ENCODE assay signal across 9 mouse cellular contexts in genomic region chr4:98004986-98005385, GRCm38 (mm10).
DNase-seq lines count a peak whose midpoint lies in the region; ATAC-seq and TF ChIP-seq lines count a peak whose summit lies in the region.
"Had no signal": no experiment of that assay in that cellular context is flagged by ENCODE, and none has a peak within 500 bp of the region (broad histone marks: within the 10 kb centered on the region; RNA-seq: fewer than 3 reads in every experiment).

No protein-coding gene starts in this region.

- H3K4me1 ChIP-seq in hindbrain, embryonic 10.5 days (replicated peaks): peaks cover 30% of the 10 kb centered on the region
- peaks cover 35% of the 10 kb centered on the region for H3K4me1 ChIP-seq in hindbrain, embryonic 16.5 days (ENCODE audit: control insufficient read depth, insufficient read depth, low read depth, low read length)
- H3K4me1 ChIP-seq in embryonic facial prominence, embryonic 14.5 days (ENCODE audit: control insufficient read depth, insufficient read depth, low read length): peaks cover 21% of the 10 kb centered on the region
- peaks cover 42% of the 10 kb centered on the region for H3K4me1 ChIP-seq in forebrain, embryonic 16.5 days (replicated peaks; ENCODE audit: control insufficient read depth, insufficient read depth, low read length)
- peaks cover 22% of the 10 kb centered on the region for H3K4me1 ChIP-seq in liver, postnatal 0 days (ENCODE audit: insufficient read depth)

- no peak overlapping the region for H3K9ac ChIP-seq in hindbrain, embryonic 16.5 days (ENCODE audit: low read depth, low read length)
- H3K9ac ChIP-seq in embryonic facial prominence, embryonic 14.5 days (ENCODE audit: low read depth, low read length): no peak overlapping the region
- H3K9ac ChIP-seq in forebrain, embryonic 16.5 days (replicated peaks; ENCODE audit: low read depth, low read length): no peak overlapping the region
- H3K9ac ChIP-seq in liver, postnatal 0 days (replicated peaks): 0 out of 2 replicates have a peak overlapping the region, but pooled peaks have one; percentile 17

- 0 out of 2 replicates have a peak, but pooled peaks cover 2% of the 10 kb centered on the region for H3K27me3 ChIP-seq in hindbrain, embryonic 10.5 days (ENCODE audit: insufficient read depth, poor library complexity, severe bottlenecking)
- H3K27me3 ChIP-seq in hindbrain, embryonic 16.5 days (replicated peaks; ENCODE audit: control insufficient read depth, insufficient read depth, low read length): no peaks in the 10 kb centered on the region
- H3K27me3 ChIP-seq in embryonic facial prominence, embryonic 14.5 days (replicated peaks; ENCODE audit: control insufficient read depth, insufficient read depth, low read length): no peaks in the 10 kb centered on the region
- H3K27me3 ChIP-seq in forebrain, embryonic 16.5 days (replicated peaks; ENCODE audit: control insufficient read depth, insufficient read depth, low read length): no peaks in the 10 kb centered on the region
- H3K27me3 ChIP-seq in liver, postnatal 0 days (ENCODE audit: insufficient read depth, low read length): no peaks in the 10 kb centered on the region

- no peak overlapping the region for H3K4me3 ChIP-seq in hindbrain, embryonic 10.5 days
- H3K4me3 ChIP-seq in hindbrain, embryonic 16.5 days (ENCODE audit: low read length): no peak overlapping the region
- H3K4me3 ChIP-seq in embryonic facial prominence, embryonic 14.5 days (ENCODE audit: low read depth, low read length): no peak overlapping the region
- H3K4me3 ChIP-seq in forebrain, embryonic 16.5 days (replicated peaks; ENCODE audit: low read length): no peak overlapping the region
- H3K4me3 ChIP-seq in liver, postnatal 0 days (ENCODE audit: low read depth, low read length): no peak overlapping the region

- no peak for ATAC-seq in hindbrain, embryonic 16.5 days
- ATAC-seq in embryonic facial prominence, embryonic 14.5 days (ENCODE audit: low read depth): no peak
- no peak for ATAC-seq in forebrain, embryonic 16.5 days
- peak; percentile 66 for ATAC-seq in liver, postnatal 0 days

- WGBS in hindbrain, embryonic 10.5 days: 73% methylated on average over 6 of the region's 6 CpGs
- WGBS in hindbrain, embryonic 16.5 days: 58% methylated on average over 6 of the region's 6 CpGs
- 94% methylated on average over 6 of the region's 6 CpGs for WGBS in embryonic facial prominence, embryonic 14.5 days
- 49% methylated on average over 6 of the region's 6 CpGs for WGBS in forebrain, embryonic 16.5 days
- WGBS in liver, postnatal 0 days (ENCODE audit: insufficient replicate concordance): 66% methylated on average over 6 of the region's 6 CpGs

- H3K27ac ChIP-seq in hindbrain, embryonic 10.5 days: peak overlapping the region; percentile 79; the same call in 1 of the 2 replicates
- no peak overlapping the region; the same call in 1 of the 2 replicates for H3K27ac ChIP-seq in hindbrain, embryonic 16.5 days (ENCODE audit: low read depth, low read length)
- H3K27ac ChIP-seq in embryonic facial prominence, embryonic 14.5 days (replicated peaks; ENCODE audit: low read depth, low read length): peak overlapping the region; percentile 90; the same call in 1 of the 2 replicates
- H3K27ac ChIP-seq in forebrain, embryonic 16.5 days (ENCODE audit: low read length): peak overlapping the region; percentile 83
- H3K27ac ChIP-seq in liver, postnatal 0 days (ENCODE audit: low read depth): peak overlapping the region; percentile 73

- TF ChIP-seq CTCF in liver, postnatal 0 days (IDR thresholded peaks at IDR 0.05; ENCODE audit: low read depth): no peak

- no peak for DNase-seq in hindbrain, embryonic 10.5 days (ENCODE audit: low spot score)
- DNase-seq in embryonic facial prominence, embryonic 14.5 days (ENCODE audit: low spot score): no peak
- DNase-seq in liver, postnatal 0 days: no peak
- DNase-seq in right cerebral cortex, postnatal 36 days (ENCODE audit: low spot score in 2 of 2): no peak
- DNase-seq in left cerebral cortex, postnatal 36 days (ENCODE audit: low spot score in 2 of 2): no peak
- no peak for DNase-seq in kidney, postnatal 10 days
- DNase-seq: spleen, adult 18-20 months had no signal

- intact Hi-C loops in left cerebral cortex, postnatal 36 days (cut with DNase I): loop anchor here (5.0 kb wide), 1 partner anchor 253 kb away; no protein-coding TSS in a partner anchor

- no peak for TF ChIP-seq EP300 in liver, postnatal 0 days (IDR thresholded peaks at IDR 0.05; ENCODE audit: low read depth)

- H3K4me2 ChIP-seq in hindbrain, embryonic 16.5 days (ENCODE audit: low read length): no peak overlapping the region
- no peak overlapping the region for H3K4me2 ChIP-seq in embryonic facial prominence, embryonic 14.5 days (ENCODE audit: low read depth, low read length)
- no peak overlapping the region for H3K4me2 ChIP-seq in forebrain, embryonic 16.5 days (ENCODE audit: low read length)
- peak overlapping the region; percentile 27; the same call in 1 of the 2 replicates for H3K4me2 ChIP-seq in liver, postnatal 0 days (ENCODE audit: low read depth, low read length)

- H3K36me3 ChIP-seq in hindbrain, embryonic 10.5 days: peaks cover 7% of the 10 kb centered on the region; the same call in 1 of the 2 replicates
- no peaks in the 10 kb centered on the region for H3K36me3 ChIP-seq in hindbrain, embryonic 16.5 days (ENCODE audit: control insufficient read depth, insufficient read depth, low read length)
- H3K36me3 ChIP-seq in embryonic facial prominence, embryonic 14.5 days (ENCODE audit: control insufficient read depth, insufficient read depth, low read length): peaks cover 11% of the 10 kb centered on the region
- no peaks in the 10 kb centered on the region for H3K36me3 ChIP-seq in forebrain, embryonic 16.5 days (ENCODE audit: control insufficient read depth, insufficient read depth)
- H3K36me3 ChIP-seq in liver, postnatal 0 days (replicated peaks; ENCODE audit: insufficient read depth, low read length): peaks cover 8% of the 10 kb centered on the region; the same call in 1 of the 2 replicates

- no peaks in the 10 kb centered on the region for H3K9me3 ChIP-seq in hindbrain, embryonic 10.5 days
- H3K9me3 ChIP-seq in hindbrain, embryonic 16.5 days (ENCODE audit: control insufficient read depth, low read length): no peaks in the 10 kb centered on the region
- H3K9me3 ChIP-seq in embryonic facial prominence, embryonic 14.5 days (ENCODE audit: control insufficient read depth, low read length): no peaks in the 10 kb centered on the region
- H3K9me3 ChIP-seq in forebrain, embryonic 16.5 days (ENCODE audit: control insufficient read depth, low read length): no peaks in the 10 kb centered on the region
- H3K9me3 ChIP-seq in liver, postnatal 0 days (ENCODE audit: low read length): no peaks in the 10 kb centered on the region
